Mouse (Mus musculus): ENCODE measurements at regions not wholly inside any gene's neighbourhood (a gene's known extent, or its start where the extent isn't known, plus 50 kb on each side); places are given as distances from the start of the nearest gene placed in this dataset.
A peak's percentile ranks its signal among the peaks of the same experiment; 100 is the strongest.
"Not testable (repeated sequence)": the region's sequence is repeated elsewhere in the genome, so short reads cannot be mapped to it uniquely, and the experiment has no call there.

DNA sequence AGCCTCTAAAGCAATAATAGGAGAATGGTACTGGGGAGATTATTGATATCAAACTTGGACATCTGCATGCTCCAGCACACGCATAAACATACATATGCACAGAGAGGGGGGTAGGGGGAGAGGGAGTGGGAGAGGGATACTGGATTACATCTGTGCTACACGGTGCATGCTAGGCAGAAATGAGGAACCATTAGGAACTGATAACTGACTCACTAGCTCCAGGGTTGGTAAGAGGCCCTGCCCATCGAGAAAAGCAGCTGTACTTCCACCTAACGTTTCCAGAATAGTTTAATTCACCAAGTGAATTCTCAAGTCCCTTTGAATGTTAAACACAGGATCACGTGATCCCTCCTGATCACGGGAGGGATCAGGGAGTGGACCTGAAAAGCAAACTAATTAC, 825.1 kb downstream of the Diaph3 start:
- no peak for DNase-seq (ENCODE audit: low spot score)

DNA sequence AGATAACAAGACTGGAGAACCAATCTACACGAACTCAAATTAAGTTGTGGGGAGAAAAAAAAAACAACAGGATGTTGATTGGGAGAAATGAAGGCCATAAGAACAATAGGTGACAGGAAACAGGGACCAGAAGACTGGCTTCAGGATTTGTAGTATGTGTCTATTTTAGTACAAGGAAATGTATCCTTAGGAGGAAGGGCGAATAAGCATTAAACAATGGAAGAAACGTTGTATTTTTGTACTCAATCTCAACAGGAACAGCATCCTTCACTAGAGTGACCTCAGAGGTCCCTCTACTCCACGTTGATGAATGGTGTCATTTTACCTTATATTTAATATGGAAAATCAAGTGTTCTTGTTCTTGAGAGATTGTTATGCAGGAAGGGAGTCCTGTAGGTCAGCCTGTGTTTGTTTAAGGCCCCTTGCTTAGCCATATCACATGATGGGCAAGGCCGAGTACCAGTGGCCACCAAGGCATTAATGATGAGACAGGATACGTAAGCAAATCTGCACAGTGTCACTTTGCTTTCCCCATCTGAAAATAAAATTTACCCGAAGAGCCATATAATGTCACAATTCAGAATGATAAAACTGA, 832.0 kb downstream of the Diaph3 start:
- no peak for DNase-seq (ENCODE audit: low spot score)

- peak; percentile 18 for DNase-seq (ENCODE audit: low spot score)
Observed at GRCm38 (mm10) chr14:86307806-86308205, 833.2 kb downstream of the Diaph3 start.

DNA sequence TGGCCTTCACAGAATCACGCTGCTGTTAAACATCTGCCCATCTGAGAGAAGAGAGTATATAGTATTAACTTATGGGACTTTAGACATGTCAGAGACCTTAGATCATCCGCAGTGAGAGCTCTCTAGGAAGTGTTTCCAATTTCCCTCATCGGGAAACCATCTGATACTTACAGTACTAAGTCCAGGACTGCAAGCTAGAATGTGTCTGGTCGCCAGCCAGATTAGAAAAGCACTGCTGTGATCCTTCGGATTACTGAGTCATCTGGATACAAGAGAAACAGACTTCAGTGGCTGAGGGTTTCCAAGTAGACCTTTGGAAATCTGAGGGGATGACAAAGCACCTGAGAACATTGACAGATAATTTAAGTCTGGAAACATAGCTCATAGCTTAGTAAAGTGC, 839.4 kb downstream of the Diaph3 start:
- DNase-seq (ENCODE audit: low spot score), result no peak

DNA sequence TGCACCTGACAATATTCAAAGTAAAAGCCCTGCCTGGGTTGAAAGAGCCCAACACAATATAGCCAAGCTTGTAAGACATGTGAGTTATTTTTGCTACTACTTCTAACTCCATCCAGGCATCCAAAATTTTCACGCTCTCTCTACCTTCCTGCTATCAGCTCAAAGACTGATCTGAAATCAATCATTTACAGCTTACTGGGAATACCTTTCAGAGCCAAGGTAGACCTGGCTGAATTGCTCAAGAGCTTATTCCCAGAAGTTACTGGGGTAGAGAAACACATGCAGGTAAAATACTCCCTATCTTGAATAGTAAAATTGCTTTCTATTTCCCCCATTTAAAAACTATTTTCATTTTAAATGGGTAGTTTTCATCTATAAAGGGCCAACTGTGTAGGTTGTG, 840.2 kb downstream of the Diaph3 start:
- DNase-seq (ENCODE audit: low spot score), result no peak

DNA sequence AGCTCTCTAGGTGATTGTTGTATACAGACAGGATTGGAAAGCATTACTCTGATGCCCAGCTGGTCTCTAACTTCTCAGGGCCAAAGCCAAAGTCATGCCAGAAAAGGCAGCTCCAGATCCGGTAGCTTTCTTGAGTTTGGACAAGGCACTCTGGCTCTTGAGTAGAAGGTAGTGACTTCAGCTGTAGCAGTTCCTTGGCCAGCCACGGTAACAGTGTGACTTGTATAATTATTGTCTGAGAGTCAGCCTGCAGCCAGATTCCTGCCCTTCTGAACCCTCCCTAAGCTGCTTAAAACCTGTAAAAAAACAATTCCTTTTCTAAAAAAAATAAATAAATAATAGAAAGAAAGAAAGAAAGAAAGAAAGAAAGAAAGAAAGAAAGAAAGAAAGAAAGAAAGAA, 843.0 kb downstream of the Diaph3 start:
- DNase-seq (ENCODE audit: low spot score), result no peak

DNA sequence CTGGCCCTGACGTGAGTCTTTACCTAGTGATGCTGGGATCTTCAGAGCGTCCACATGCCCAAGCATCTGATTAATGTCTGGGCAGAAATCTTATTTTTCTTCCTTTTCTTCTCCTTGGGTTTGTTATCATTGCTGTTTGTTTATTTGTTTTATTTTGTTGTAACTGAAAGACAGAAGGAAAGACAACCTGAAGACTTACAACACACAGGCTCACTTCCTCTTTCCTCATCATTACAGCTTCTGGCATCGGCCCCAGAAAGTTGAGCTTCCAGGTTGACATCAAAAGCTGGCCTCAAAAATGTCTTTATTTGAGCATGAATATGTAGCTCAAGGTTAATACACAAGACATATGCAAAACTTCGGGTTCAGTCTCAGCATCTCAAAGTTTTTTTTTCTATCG, 846.4 kb downstream of the Diaph3 start:
- DNase-seq (ENCODE audit: low spot score), result not testable (repeated sequence)

GRCm38 (mm10) chr14:86293804-86294203, 847.2 kb downstream of the Diaph3 start:
- no peak for DNase-seq (ENCODE audit: low spot score)

- no peak for DNase-seq (ENCODE audit: low spot score)
Observed at GRCm38 (mm10) chr14:86293371-86293770, 847.7 kb downstream of the Diaph3 start.

- DNase-seq (ENCODE audit: low spot score), result no peak
Observed at GRCm38 (mm10) chr14:86290556-86290955, 850.5 kb downstream of the Diaph3 start.

DNA sequence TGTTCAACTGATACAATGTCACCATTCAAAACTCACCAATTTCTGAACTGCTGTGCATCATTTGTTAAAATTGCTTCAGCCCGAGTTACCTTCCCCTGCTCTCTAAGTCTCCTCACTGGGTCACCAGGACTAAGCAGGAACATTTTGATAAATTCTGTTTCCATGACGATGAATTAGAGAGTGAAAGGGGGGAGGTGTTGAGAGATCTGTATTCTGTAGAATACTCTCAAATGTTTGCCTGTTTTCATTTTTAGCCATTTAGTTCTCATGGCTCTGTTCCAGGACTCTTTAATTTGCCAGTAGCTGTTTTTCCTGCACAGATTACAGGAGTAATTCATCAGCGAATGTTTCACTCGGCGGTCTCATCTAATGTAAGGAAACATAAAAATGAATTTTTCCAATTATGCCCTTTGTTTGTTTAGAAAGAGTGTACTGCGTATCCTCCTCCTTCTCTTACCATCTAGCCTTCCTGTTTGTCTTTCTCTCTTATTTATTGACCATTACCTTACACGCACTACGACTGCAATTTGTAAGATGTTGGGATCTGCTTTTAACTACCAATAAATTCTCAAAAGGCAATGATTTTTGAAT, 879.3 kb downstream of the Diaph3 start:
- DNase-seq (ENCODE audit: low spot score), result no peak

DNA sequence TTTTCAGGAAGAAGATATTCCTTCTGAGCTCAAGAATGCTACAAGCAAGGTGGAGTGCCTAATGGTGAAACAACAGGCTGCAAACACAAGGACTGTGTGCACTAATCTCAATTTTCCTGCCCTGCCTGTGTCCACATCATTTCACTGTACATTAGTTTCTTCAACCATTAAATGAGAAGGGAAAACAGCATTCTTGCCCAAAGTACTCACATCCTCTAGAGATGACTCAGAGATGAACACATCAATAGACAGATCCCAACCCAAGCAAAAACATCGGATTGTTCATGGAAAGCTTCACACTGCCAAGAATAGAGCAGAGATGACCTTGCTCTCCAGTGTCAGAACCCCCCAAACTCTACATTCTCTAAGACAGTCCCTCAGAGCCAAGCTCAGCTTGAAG, 886.8 kb downstream of the Diaph3 start:
- no peak for DNase-seq (ENCODE audit: low spot score)

DNA sequence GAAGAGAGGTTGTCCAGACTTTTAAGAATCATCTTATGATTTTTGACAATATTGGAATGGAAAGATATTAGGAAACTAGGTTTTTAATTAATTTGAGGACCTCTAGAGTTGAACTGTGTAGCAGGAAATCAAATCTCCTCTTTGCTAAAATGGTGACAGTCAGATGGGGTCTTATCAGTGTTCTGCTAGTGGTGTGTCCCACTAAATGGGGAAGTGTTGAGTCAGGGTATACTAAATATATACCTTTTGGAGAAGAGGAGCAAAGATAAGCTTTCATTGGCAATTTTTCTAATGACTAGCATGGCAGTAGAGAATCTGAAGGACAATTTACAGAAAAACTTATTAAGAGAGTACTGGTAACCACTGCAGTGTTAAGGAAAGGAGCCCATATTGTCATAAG, 889.4 kb downstream of the Diaph3 start:
- DNase-seq (ENCODE audit: low spot score), result no peak

DNA sequence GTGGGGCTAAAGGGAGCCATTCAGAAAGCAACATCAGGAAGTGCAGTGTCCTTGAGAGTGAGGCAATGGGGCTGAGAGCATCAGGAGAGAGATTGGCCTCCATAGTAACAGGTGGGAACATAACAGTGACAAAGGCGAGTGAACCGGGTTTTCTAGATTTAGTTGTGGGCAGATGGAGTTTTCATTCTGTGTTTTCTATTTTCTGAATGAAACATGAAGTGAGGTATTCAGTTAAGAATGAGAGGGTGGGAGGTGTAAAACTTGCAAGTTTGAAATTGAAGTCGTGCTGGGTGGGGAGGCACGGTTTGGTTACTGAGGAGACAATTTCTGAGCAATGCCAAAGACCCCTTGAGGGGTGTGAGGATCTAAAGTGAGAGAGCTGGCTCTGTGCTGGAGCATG, 893.3 kb downstream of the Diaph3 start:
- DNase-seq (ENCODE audit: low spot score), result no peak

- no peak for DNase-seq (ENCODE audit: low spot score)
Observed at GRCm38 (mm10) chr14:86246770-86247169, 894.3 kb downstream of the Diaph3 start.

DNA sequence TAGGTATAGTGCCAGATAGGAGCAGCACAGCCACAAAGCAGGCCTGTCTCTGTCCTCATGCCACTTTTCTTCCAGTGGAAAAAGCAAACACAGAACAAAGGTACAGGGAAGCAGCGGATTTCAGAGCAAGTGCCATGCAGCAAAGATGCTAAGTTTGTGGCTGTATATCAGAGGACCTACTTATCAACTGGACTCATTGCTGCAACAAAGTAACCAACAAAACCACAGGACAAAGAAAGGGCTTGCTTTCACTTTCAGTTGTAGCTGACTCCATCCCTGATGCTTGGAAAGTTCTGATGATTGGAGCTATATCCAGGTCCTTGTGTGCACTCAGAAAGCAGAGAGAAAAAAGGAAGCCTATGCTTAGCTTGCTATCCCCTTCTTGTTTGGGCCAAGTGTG, 897.4 kb downstream of the Diaph3 start:
- no peak for DNase-seq (ENCODE audit: low spot score)

- DNase-seq (ENCODE audit: low spot score), result no peak
Observed at GRCm38 (mm10) chr14:86242836-86243235, 898.2 kb downstream of the Diaph3 start.

GRCm38 (mm10) chr14:86239090-86239489, 901.9 kb downstream of the Diaph3 start:
- no peak for DNase-seq (ENCODE audit: low spot score)

DNA sequence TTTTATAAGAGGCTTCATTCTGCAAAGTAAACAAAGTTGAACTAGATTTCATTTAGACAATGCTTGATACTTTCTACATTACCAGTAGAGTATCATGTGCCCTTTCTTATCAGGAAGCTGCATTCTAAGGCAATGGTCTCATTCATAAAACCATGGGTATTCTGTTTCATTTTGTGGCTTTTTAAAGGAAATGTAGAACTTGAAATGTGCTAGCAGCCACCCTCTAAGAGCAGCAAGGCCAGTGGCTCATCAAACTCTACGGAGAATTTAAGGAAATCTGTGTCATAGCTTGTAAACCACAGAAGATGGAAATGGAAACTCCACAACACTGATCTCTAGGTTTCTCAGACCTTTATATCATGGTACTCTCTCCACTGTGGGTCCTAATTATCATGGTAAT, 907.7 kb downstream of the Diaph3 start:
- no peak for DNase-seq (ENCODE audit: low spot score)

DNA sequence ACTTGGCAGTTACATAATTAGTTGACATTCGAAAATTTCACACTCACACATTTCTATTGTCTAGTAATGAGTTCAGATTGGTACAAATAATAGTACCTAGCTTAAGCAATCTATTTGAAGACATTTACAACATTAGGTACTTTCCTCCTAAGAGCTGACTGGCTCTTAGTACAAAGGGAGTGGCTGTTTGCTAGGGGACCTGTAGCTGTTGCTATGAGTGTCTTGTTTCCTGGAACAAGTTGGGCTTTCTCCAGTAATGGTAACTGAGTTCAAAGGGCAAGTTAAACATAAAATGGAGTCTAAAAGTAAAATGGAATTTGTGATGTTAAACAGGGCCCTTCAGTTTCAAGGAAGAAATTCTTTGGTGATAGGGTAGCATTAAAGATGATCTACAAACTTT, 910.4 kb downstream of the Diaph3 start:
- no peak for DNase-seq (ENCODE audit: low spot score)

- no peak for DNase-seq (ENCODE audit: low spot score)
Observed at GRCm38 (mm10) chr14:86229755-86230154, 911.3 kb downstream of the Diaph3 start.

- no peak for DNase-seq (ENCODE audit: low spot score)
Observed at GRCm38 (mm10) chr14:86215711-86216110, 925.3 kb downstream of the Diaph3 start.

DNA sequence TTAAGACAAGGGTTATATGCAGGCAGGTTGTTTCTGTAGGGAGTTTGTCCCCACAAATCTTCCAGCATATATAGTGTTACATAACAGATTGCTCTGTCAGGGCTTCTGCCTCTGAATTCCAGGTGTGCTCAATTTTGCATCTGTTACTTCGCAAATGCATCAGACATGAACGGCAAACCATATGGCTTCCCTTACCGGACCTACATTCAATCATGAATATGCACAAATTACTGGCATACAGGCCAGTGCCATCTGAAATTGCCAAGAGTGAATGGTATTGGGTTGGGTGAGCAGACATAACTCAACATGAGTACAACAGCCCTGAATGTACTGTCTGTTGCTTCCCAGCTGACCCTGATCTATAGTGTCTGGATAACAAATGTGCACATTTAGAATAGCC, 929.4 kb downstream of the Diaph3 start:
- DNase-seq (ENCODE audit: low spot score), result no peak

DNA sequence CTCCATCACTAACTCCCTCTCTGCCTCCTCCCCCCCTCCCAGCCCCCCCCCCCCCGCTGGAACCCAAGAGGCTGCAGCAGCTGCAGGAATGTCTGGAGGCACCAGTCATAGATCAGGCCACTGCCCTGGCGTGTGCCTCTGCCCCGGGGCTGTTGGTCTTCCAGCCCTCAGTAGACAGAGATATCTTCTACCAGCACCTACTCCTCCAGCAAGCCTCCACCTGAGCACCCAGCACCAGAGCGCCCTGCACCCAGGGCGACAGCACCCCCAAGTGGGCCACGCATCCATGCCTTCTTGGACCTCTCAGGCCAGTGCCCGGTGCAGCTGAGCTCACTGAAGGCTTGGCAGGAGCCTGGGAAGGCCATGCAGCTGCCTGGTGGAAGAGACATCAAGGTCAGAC, 936.5 kb downstream of the Diaph3 start:
- DNase-seq (ENCODE audit: low spot score), result no peak

Data from ovary, postnatal 14 days (tissue).